Mouse (Mus musculus): ENCODE data around the gene Cacng7.

The Cacng7 gene

DNA sequence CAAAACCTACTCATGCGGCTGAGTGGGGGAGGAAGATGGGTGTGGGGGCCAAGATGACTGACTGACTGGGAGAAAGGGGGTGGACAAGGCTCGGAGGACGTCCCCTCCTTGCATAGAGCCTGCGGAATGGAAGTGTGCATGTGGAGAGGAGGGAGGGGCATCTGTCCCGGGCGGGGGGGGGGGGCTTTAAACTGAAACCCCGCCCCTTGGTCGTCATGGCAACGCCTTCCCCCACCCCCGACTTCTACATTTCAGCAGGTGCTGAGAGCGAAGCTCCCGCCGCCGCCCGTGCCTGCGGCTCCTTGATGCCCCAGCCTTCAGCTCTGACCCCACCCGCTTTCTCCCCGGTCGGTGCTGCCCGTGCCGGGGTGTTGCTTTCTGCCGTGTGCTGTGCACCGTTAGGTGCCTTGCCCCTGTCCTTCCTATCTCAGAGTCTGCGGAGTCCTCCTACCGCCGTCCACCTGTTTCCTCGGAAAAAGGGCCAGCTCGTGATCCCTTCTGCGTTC lies 29.4 kb upstream of the Cacng7 start:
- DNase-seq: no peak

DNA sequence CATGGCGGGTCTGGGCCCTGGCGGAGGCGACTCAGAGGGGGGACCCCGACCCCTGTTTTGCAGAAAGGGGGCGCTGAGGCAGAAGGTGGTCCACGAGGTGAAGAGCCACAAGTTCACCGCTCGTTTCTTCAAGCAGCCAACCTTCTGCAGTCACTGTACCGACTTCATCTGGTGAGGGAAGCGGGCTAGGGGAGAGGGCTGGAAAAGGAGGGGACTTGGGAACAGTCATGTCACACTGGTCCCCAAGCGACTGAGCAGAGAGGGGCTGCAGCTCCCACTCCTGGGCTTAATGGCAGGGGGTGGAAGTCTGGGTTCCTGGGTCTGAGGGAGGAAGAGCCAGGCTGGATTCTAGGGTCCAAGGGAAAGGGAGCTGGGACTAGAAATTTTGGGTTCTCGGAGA lies 29.0 kb upstream of the Cacng7 start:
- no peak for DNase-seq

DNA sequence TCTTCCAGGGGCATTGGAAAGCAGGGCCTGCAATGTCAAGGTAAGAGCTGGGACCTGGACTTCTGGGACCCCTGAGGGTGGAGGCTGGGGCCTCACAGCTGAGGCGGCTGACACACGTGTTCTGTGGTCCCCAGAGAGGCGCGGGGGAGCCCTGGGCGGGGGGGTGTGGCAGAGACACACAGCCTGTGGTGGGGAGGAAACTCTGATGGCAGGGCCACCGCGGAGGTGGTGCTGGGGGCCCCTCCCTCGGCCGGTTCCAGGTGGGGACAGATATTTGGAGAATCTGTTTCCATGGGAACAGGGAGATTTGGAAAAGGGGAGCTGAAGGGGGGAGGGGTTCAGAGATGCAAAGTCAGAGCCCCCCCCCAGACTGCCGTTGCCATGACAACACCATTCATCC lies 28.5 kb upstream of the Cacng7 start:
- DNase-seq: no peak

DNA sequence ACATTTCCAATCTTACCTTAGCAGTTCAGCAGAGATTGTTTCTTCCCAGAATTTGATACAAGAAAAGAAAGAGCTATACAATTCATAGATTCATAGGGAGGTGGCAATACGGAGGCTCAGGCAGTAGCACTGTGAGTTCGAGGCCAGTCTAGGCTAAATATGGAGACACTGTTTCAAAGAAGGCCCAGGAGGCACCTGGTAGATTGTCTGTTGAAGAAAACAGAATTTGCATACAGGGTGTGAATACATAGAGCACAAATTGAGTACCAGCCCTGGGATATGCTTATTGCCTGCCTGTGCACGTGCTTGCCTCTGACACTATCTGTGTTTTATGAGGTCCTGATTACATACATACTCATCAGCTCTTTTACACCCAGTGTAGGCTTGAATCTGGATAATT lies 26.4 kb upstream of the Cacng7 start:
- no peak for DNase-seq

DNA sequence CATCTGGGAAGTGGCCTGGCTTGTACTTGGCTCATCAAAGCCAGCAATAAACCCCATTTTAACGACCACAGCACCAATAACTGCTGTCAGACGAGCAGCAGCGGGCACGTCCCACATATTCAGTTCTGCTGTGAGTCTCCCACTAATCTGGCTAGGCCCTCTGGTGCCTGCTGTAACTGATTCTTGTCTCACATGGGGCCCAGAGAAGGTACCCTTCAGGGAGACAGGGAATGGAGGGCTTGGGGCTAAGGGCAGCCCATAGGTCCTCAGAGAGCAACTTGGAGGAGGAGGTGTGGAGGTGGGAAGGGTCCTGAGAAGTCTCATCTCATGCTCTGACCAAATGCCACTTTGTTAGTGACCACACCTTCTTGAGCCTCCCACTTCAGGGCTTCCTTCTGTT lies 24.1 kb upstream of the Cacng7 start:
- no peak for DNase-seq

DNA sequence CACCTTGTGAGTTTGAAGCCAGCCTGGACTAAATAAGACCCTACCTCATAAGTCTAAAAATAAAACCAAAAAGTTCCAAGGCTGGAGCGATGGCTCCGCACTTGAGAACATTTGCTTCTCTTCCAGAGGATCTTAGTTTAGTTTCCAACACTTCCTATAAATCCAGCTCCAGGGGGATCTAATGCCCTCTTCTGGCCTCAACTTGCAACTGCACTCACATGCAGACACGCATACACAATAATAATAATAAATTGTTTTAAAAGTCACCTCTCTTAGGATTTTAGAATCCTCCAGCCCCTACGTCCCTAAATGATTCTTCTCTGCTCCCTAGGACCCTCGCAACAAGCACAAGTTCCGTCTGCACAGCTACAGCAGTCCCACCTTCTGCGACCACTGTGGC lies 22.5 kb upstream of the Cacng7 start:
- no peak for DNase-seq

DNA sequence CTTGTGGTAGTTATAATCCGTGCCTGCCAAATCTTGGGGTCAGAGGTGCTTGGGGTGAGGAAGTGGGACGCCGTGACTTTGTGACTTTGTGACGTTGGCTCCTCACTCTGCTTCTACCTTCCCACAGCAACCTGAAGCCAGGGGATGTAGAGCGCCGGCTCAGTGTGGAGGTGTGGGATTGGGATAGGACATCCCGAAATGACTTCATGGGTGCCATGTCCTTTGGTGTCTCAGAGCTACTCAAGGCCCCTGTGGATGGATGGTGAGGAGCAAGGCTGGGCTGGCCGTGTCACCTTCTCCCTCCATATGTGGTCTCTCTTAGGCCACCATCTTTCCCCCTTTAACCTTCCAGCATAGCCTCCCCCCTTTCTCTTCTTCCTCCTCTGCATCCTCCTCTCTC lies 19.2 kb upstream of the Cacng7 start:
- DNase-seq: no peak

DNA sequence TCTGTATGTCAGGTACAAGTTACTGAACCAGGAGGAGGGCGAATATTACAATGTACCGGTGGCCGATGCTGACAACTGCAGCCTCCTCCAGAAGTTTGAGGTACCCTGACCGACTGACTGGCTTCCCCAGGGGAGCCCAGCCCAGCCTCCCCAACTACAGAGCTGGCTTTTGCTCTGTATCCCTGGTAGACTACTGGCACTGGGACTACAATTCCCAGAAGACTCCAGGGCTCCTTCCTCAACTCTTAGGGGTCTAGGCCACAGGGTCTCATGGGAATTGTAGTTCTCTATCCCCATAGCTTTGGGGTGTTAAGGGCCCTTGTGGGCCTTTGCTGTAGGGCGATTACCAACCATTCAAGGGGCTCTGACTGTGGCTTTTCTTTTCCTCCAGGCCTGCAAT lies 18.6 kb upstream of the Cacng7 start:
- no peak for DNase-seq

DNA sequence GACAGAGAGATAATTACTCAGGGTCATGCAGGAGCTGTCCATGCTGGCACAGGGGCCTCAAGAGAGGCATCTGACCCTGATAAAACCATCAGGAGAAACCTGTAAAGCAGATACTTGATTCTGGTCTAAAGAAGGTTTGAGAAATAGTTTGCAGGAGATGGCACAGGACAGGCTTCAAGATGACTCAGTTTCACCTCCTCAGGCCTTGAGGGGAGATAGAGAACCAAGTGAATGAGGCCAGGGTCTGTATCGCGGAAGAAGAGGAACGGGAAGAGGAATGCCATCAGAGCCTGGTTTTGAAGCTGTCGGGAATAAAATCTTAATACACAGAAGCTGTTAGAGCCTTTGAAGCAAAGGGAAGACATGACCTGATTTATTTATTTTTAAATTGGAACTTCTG lies 15.1 kb upstream of the Cacng7 start:
- no peak for DNase-seq

DNA sequence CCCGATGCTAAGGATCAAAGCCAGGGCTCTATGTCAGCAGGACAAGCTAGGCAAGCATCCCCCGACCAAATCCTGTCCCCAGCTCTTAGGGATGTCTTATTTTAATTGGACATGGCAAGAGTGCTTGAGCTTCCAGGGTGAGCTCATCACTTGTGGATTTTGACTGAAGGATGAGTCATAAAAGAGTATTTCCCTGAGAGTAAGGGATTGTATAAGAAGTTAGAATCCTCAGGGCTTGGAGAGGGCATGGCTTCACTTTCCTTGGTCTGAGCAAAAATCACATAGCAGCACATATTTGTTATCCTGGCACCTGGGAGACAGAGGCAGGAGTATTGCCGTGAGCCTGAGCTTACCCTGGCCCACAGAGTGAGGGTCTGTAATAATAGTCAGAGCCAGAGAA lies 11.9 kb upstream of the Cacng7 start:
- DNase-seq: no peak

DNA sequence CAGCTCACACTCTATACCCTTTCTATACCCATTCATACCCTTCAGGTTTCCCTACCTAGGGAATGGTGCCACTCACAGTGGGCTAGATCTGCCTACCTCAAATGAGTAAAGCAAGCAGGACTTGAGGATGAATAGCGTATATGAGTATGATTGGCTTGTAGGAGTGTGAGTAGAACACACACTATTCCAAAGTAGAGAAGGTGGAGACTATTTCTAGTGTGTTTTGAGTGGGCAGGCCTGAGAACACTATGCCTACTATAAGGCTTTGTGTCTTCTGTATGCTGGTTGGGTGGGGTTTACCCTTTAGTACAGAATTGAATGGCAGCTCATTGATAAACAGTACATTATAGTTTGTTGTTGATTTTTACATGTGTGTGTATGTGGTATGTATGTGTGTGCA lies 8.9 kb upstream of the Cacng7 start:
- DNase-seq: no peak

DNA sequence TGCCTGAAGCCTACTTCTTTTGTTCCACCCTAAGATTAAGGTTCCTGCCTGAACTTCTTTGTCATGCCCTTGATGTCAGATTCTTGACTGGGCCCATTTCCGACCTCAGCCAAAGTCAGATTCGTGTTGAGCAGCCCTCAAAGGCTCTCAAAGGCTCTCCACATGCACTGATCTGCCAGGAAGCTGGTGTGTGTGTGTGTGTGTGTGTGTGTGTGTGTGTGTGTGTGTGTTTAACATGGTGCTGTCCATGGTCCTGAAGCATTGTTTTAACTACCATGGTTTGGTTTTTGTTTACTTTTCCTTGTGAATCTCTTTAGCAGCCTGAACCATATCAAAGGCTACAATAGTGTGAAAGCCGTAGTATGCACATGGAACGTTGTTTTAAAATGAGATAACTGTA lies 4.8 kb upstream of the Cacng7 start:
- DNase-seq: no peak

DNA sequence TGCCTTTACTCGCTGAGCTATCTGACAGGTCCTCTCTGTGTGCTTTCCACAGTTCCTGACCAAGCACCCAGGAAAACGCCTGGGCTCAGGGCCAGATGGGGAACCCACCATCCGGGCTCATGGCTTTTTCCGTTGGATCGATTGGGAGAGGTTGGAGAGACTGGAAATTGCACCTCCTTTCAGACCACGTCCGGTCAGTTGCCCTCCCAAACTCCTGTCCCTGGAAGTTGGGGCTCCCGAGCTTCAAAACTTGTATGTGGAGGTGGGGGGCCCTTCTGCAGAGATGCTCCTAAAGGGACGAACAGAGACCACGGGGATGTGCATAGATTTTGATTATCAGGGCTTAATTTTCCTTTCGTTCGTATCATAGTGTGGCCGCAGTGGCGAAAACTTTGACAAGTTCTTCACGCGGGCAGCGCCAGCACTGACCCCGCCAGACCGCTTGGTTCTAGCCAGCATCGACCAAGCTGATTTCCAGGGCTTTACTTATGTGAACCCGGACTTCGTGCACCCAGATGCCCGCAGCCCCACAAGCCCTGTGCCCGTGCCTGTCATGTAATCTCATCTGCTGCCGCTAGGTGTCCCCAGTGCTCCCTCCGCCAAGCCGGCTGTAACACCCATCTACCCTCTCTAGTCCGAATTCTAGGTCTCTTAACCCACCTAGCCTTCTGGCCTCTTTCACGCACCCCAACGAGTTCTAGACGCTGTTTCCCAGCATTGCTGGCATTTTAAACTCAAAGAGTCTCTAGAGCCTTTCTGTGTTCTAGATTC lies 2.8 kb upstream of the Cacng7 start:
- DNase-seq: peak; percentile 55

DNA sequence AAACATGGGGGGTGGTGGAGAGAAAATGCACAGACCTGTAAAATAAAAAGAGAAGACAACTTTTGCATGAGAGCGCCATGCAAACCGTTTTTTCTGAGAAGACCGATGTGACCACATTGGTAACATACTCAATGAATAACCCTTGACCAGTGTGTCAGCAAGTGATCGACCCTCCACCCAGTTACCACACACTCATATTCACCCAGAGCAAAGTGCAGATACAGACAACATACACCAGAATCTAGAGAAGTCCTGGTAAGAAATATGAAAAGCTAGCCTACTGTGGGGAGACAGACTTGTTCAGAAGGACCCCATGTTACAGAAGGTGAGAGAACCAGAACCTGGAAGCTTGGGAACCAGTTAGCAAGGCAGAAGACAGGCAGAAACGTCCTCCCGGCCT lies 1.6 kb upstream of the Cacng7 start:
- DNase-seq: no peak

DNA sequence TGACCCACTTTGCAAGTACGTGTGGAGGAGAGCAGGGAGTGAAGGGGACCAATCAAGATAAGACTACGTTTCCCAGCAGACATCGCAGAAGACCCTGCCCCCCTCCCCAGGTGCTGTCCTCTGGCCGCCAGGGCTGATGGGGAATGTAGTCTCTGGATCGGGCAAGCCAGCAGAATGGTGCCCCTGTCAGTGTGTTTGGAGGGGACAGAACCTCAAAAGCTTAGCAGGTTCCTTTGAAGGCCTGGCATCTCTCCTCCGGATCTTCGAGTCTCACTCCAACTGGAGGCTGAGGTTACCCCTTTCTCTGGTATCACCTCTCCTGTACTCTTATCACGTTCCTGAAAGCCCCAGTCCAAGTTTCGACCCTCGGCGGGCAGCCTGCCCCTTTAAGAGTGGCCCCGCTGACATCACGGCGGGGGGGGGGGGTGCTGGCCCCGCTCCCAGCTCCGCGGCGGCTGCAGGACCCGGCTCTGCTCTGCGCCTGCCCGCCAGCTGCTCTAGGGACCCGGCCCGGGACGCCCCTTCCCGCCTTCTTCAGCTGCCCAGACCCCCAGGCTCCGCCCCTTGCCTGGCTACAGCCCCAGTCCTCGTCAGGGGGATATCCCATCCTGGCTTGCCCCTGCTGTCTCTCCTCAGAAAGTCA lies 1.1 kb upstream of the Cacng7 start:
- peak; percentile 53 for DNase-seq

DNA sequence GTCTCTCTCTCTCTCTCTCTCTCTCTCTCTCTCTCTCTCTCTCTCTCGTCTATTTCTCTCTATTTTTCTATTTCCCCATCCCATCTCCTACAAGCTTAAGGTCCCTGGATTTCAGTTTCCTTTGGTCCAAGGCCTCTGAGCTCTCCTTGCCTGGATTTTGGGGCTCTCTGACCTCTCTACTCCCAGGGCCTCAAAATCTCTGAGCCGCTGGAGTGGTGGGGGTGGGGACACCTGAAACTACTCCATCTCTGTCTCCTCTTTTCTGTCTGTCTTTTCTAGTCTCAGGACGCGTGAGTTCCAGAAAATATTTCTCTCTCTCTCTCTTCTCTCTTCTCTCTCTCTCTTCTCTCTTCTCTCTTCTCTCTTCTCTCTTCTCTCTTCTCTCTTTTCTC lies 535 bp upstream of the Cacng7 start:
- no peak for DNase-seq

DNA sequence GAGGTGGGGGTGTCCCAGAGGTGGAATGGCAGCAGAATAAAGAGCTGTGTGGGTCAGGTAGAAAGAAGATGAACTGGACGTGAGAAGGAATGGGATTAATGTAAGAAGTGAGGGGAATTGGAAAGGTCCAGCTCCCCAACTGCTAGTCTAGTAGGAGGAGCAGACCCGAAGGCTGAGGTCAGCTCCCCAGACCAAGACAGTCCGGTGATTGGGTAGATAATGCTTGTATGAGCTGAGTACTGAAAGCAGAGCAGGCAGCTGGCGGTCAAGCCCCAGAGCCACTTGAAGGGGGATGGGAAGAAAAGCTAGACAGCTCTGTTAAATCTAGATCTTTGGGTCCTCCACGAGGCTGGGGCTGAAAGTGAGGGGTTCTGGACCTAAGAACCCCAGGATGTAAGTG lies 787 bp downstream of the Cacng7 start:
- no peak for DNase-seq

DNA sequence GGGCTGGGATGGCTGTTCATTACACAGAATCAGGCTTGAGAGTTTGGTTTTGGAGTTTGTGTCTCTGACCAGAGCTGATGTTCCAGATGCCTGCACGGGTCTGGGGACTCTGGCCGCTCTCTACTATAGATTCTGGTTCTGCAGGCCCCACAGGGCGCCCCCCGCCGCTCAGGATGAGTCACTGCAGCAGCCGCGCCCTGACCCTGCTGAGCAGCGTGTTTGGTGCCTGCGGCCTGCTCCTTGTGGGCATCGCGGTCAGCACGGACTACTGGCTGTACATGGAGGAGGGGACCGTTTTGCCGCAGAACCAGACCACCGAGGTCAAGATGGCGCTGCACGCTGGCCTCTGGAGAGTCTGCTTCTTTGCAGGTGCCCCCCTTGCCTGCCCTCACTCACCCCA lies 3.7 kb downstream of the Cacng7 start:
- no peak for DNase-seq

DNA sequence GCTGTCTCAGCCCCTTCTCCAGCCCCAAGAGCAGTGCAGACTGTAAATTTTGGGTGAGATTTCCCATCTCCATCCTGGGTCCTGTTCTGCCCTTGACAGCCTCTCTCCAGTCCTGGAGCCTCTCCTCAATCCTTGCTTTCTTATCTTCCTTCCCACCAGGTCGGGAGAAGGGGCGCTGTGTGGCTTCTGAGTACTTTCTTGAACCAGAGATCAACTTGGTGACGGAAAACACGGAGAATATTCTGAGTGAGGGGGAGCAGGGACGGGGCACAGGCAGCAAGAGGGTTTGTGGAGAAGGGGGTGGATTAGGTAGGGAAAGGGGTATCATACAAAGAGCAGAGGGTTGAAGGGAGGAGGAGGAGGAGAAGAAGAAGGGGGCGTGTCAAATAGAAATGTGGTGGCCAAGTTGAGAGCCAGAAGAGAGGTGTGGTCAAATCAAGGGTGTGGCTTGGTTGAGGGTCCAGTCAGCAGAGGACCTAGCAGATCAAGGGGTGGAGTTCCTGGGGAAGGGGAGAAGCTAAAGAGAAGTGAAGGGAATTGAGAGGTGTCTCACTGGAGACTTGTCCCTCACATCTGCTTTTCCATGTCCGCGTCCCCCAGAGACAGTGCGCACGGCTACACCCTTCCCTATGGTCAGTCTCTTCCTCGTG lies 5.7 kb downstream of the Cacng7 start:
- no peak for DNase-seq

DNA sequence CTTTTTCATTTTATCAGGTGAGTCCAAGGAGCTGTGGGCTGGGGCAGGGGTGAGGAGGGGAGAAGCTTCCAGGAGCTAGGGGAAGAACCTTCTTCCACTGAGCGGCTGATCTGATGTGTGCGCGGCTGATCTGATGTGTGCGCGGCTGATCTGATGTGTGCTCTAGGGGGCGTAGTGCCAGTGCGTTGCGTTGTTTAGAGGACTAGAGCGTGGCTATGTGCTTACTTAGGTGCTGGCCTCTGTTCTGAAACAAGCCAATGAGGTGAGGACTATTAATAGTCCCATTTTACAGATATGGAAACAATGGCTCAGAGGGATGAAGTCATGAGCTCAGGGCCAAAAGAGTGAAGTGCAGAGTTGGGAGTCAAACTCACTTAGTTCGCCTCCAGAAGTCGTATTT lies 6.3 kb downstream of the Cacng7 start:
- no peak for DNase-seq

DNA sequence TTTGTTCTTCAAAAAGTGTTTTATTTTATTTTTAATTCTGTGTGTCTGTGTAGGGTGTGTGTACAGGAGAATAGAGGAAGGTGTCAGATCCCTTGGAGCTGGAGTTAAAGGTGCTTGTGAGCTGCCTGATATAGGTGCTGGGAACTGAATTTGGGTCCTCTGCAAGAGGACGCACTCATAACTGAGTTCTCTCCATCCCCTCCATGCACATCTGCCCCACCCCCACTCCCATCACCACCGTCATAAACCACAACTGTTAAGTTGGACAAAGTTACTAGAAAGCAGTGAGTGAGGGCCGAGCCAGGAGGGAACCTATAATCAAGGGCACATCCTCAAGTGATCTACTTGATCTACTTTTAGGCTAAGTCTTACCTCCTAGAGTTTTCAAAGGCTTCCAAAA lies 11.1 kb downstream of the Cacng7 start:
- no peak for DNase-seq

DNA sequence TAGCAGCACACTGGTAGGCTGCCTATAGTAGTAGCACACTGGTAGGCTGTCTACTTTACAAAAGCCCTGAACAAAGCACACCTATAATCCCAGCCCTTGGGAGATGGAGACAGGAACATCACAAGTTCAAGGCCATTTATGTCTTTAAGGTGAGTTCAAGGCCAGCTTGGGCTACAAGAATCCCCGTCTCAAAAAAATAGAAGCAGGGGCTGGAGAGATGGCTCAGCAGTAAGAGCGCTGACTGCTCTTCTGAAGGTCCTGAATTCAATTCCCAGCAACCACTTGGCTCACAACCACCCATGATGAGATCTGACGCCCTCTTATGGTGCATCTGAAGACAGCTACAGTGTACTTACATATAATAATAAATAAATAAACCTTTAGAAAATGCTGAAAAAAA lies 12.5 kb downstream of the Cacng7 start:
- no peak for DNase-seq

DNA sequence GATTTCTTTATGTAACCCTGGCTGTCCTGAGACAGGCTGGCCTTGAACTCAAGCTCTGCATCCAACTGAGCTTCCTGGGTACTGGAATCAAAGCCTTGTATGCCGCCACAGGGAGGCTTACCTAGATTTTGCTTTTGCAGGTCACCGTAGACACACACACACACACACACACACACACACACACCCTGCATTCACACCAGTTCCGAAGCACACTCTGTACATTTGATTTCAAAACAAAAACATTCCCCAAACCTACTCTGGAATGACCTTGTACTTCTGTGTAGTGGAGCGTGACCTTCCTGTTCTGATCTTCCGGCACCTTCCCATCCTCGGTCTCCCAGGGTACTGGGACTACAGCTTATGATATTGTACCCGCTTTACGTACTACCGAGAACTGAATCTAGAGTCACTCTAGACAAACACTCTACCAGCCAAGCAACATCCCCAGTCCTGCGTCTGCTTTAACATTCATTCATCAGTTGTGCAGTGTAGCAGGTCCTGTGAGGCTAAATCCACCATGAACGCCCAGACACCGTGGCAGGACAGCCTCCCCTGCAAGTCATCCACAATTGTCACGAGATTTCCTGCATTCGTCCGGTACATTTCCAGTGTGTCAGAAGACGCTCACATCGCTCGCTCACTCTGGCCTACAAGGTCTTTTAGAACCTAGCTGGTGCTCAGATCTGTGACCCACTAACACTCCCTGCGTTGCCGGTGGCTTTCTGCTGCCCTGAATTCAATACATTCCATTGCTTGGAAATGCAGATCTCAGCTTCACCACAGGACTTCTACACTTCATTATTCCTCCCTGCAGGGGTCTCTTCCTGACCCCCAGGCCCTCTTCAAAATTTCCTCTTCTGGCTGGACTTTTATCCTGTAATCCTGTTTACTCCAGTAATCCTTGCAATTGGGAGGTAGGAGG lies 14.9 kb downstream of the Cacng7 start:
- no peak for DNase-seq
